Mouse (Mus musculus) neural tube, embryonic 10.5 days (tissue): Measurements from ENCODE around the gene Eefsec.

Experiments
- DNase-seq: peaks from one replicate; pipeline ENCODE4 v3.0.0-alpha.2; 2017; ENCODE audit warnings: low spot score; ENCODE audit errors: extremely low spot score

Eefsec gene

GRCm38 (mm10) chr6:88416130-88416758 lies 30.1 kb downstream of the Eefsec start:
- DNase-seq: no peak

- DNase-seq: no peak
Observed at GRCm38 (mm10) chr6:88412604-88413003, 33.7 kb downstream of the Eefsec start.

GRCm38 (mm10) chr6:88409492-88409891 lies 36.8 kb downstream of the Eefsec start:
- DNase-seq: no peak

- no peak for DNase-seq
Observed at GRCm38 (mm10) chr6:88400451-88400850, 45.9 kb downstream of the Eefsec start.

- DNase-seq: no peak
Observed at GRCm38 (mm10) chr6:88397985-88398384, 48.4 kb downstream of the Eefsec start.

- no peak for DNase-seq
Observed at GRCm38 (mm10) chr6:88388946-88389345, 57.4 kb downstream of the Eefsec start.

- no peak for DNase-seq
Observed at GRCm38 (mm10) chr6:88387836-88388724, 58.3 kb downstream of the Eefsec start.

GRCm38 (mm10) chr6:88384420-88385053 lies 61.8 kb downstream of the Eefsec start:
- no peak for DNase-seq

- DNase-seq: no peak
Observed at GRCm38 (mm10) chr6:88383734-88384133, 62.6 kb downstream of the Eefsec start.

- no peak for DNase-seq
Observed at GRCm38 (mm10) chr6:88379756-88380155, 66.6 kb downstream of the Eefsec start.

- no peak for DNase-seq
Observed at GRCm38 (mm10) chr6:88378829-88379228, 67.5 kb downstream of the Eefsec start.

- no peak for DNase-seq
Observed at GRCm38 (mm10) chr6:88374247-88374646, 72.1 kb downstream of the Eefsec start.

- no peak for DNase-seq
Observed at GRCm38 (mm10) chr6:88369851-88370635, 76.3 kb downstream of the Eefsec start.

GRCm38 (mm10) chr6:88363475-88364012 lies 82.8 kb downstream of the Eefsec start:
- no peak for DNase-seq

GRCm38 (mm10) chr6:88361096-88361495 lies 85.2 kb downstream of the Eefsec start:
- no peak for DNase-seq

- DNase-seq: no peak
Observed at GRCm38 (mm10) chr6:88358210-88358609, 88.1 kb downstream of the Eefsec start.

- DNase-seq: no peak
Observed at GRCm38 (mm10) chr6:88355866-88356265, 90.5 kb downstream of the Eefsec start.

- no peak for DNase-seq
Observed at GRCm38 (mm10) chr6:88352541-88352940, 93.8 kb downstream of the Eefsec start.

GRCm38 (mm10) chr6:88346776-88347175 lies 99.6 kb downstream of the Eefsec start:
- no peak for DNase-seq

GRCm38 (mm10) chr6:88345311-88345710 lies 101.0 kb downstream of the Eefsec start:
- no peak for DNase-seq
